Mouse (Mus musculus) testis, adult 2 months (tissue): Measurements from ENCODE around the gene Olfr424.

ENCODE experiments used
- CTCF ChIP-seq: fragments of 200-500 bp; IDR thresholded peaks from 2 replicates; pipeline ENCODE4 v1.5.1; 2012; ENCODE audit warnings: low read depth, mild to moderate bottlenecking, inconsistent platforms, low read length, moderate library complexity; ENCODE audit not compliant: control insufficient read depth, insufficient read depth, insufficient replicate concordance
- POLR2A ChIP-seq: fragments of 200-500 bp; IDR thresholded peaks from 2 replicates; pipeline ENCODE4 v1.6.1; 2012; ENCODE audit warnings: low read depth, mild to moderate bottlenecking, inconsistent platforms, low read length, moderate library complexity; ENCODE audit not compliant: control insufficient read depth

DNA sequence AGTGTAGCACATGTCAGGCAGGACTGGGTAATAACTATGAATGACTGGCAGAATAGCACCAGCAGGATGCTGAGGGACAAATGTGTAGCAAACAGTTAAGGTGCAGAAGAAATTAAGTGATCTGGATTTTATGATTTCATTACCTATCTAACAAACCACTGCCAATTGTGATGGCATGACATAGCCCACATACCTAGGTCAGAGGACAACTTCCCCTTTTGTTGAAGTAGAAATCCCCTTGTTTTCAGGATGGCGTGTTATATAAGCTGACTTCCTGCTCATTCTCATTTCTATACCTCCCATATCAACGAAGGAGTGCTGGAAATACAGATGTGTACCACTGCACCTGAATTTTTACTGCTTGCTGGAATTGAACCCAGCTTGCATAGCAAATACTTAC is 10.1 kb downstream of the Olfr424 start:
- TF ChIP-seq CTCF (no peak), POLR2A (no peak)
